Mouse (Mus musculus): ENCODE results near the gene Parp3.

GRCm38 (mm10) chr9:106476002-106476923 lies 486 bp downstream of the Parp3 start:
- TF ChIP-seq CTCF (IDR thresholded peaks at IDR 0.05; ENCODE audit: low read depth) (no peak), EP300 (optimal IDR thresholded peaks at IDR 0.05) (no peak)
